Mouse (Mus musculus): ENCODE data around the gene Gprin2. TPM values are rescaled to one million over a fixed set of nuclear protein-coding genes. Genes with fewer than 3 reads are reported as not detected.

Gene Gprin2
- polyA plus RNA-seq, 1 experiment from 2014 or later, result 1.3 TPM

GRCm38 (mm10) chr14:34223362-34223898 lies 22.0 kb upstream of the Gprin2 start:
- Histone ChIP-seq H3K27ac (no peak overlapping the region), H3K36me3 (no peaks in the 10 kb centered on the region), H3K4me2 (replicated peaks) (no peak overlapping the region), H3K4me3 (no peak overlapping the region), H3K9ac (no peak overlapping the region), H3K9me3 (no peaks in the 10 kb centered on the region), H3K4me1 (peaks cover 6% of the 10 kb centered on the region), H3K27me3 (peaks cover 41% of the 10 kb centered on the region)
- WGBS, result 66% methylated on average over 5 of the region's 5 CpGs
- no peak for ATAC-seq (ENCODE audit: low FRiP score, low read depth)

- H3K4me1 ChIP-seq, result peaks cover 6% of the 10 kb centered on the region
- H3K27ac ChIP-seq, result no peak overlapping the region
- H3K27me3 ChIP-seq, result peaks cover 49% of the 10 kb centered on the region
- ATAC-seq (ENCODE audit: low FRiP score, low read depth), result no peak
- H3K9me3 ChIP-seq, result no peaks in the 10 kb centered on the region
- H3K36me3 ChIP-seq, result no peaks in the 10 kb centered on the region
- no peak overlapping the region for H3K4me2 ChIP-seq (replicated peaks)
- 68% methylated on average over 5 of the region's 5 CpGs for WGBS
- no peak overlapping the region for H3K4me3 ChIP-seq
- H3K9ac ChIP-seq, result no peak overlapping the region
Observed at GRCm38 (mm10) chr14:34221416-34222077, 20.1 kb upstream of the Gprin2 start.

GRCm38 (mm10) chr14:34220426-34220825 lies 19.0 kb upstream of the Gprin2 start:
- H3K9ac ChIP-seq, result no peak overlapping the region
- 71% methylated on average over 5 of the region's 5 CpGs for WGBS
- no peaks in the 10 kb centered on the region for H3K36me3 ChIP-seq
- no peaks in the 10 kb centered on the region for H3K9me3 ChIP-seq
- H3K4me2 ChIP-seq (replicated peaks), result no peak overlapping the region; the same call in 1 of the 2 replicates
- H3K27ac ChIP-seq, result no peak overlapping the region
- peaks cover 49% of the 10 kb centered on the region for H3K27me3 ChIP-seq
- H3K4me3 ChIP-seq, result no peak overlapping the region
- peaks cover 9% of the 10 kb centered on the region for H3K4me1 ChIP-seq
- no peak for ATAC-seq (ENCODE audit: low FRiP score, low read depth)

GRCm38 (mm10) chr14:34219786-34220198 lies 18.3 kb upstream of the Gprin2 start:
- WGBS, result under 1% methylated on average over 29 of the region's 29 CpGs
- Histone ChIP-seq H3K9ac (peak overlapping the region; percentile 59), H3K4me1 (peaks cover 9% of the 10 kb centered on the region), H3K36me3 (no peaks in the 10 kb centered on the region), H3K4me3 (peak overlapping the region; percentile 40), H3K27me3 (peaks cover 49% of the 10 kb centered on the region), H3K4me2 (replicated peaks) (peak overlapping the region; percentile 72), H3K27ac (no peak overlapping the region), H3K9me3 (no peaks in the 10 kb centered on the region)
- no peak for ATAC-seq (ENCODE audit: low FRiP score, low read depth)

GRCm38 (mm10) chr14:34219295-34219694 lies 17.8 kb upstream of the Gprin2 start, which contains the start of gene Syt15:
Syt15 (plus strand) TSS chr14:34219595.
- Histone ChIP-seq H3K4me2 (replicated peaks) (peak within 1 kb of the TSS; percentile 72), H3K27me3 (peaks cover 49% of the 10 kb centered on the region), H3K9ac (peak within 1 kb of the TSS; percentile 59), H3K27ac (no peak within 1 kb of the TSS), H3K9me3 (no peaks in the 10 kb centered on the region), H3K36me3 (no peaks in the 10 kb centered on the region), H3K4me1 (peaks cover 9% of the 10 kb centered on the region), H3K4me3 (peak within 1 kb of the TSS; percentile 40)
- no peak for ATAC-seq (ENCODE audit: low FRiP score, low read depth)
- 48% methylated on average over 6 of the region's 6 CpGs for WGBS

GRCm38 (mm10) chr14:34215451-34216127 lies 14.1 kb upstream of the Gprin2 start:
- Histone ChIP-seq H3K9ac (no peak overlapping the region), H3K27me3 (peaks cover 29% of the 10 kb centered on the region), H3K4me3 (no peak overlapping the region), H3K27ac (no peak overlapping the region), H3K36me3 (no peaks in the 10 kb centered on the region), H3K9me3 (no peaks in the 10 kb centered on the region), H3K4me1 (peaks cover 9% of the 10 kb centered on the region), H3K4me2 (replicated peaks) (no peak overlapping the region)
- 61% methylated on average over 6 of the region's 6 CpGs for WGBS
- ATAC-seq (ENCODE audit: low FRiP score, low read depth), result no peak

GRCm38 (mm10) chr14:34209942-34210341 lies 8.5 kb upstream of the Gprin2 start:
- Histone ChIP-seq H3K4me2 (replicated peaks) (no peak overlapping the region), H3K4me3 (no peak overlapping the region), H3K9ac (no peak overlapping the region), H3K9me3 (no peaks in the 10 kb centered on the region), H3K27me3 (no peaks in the 10 kb centered on the region), H3K27ac (no peak overlapping the region), H3K4me1 (no peaks in the 10 kb centered on the region), H3K36me3 (no peaks in the 10 kb centered on the region)
- WGBS, result 91% methylated on average over 4 of the region's 4 CpGs
- no peak for ATAC-seq (ENCODE audit: low FRiP score, low read depth)

- H3K9me3 ChIP-seq, result no peaks in the 10 kb centered on the region
- 62% methylated on average over 4 of the region's 4 CpGs for WGBS
- no peaks in the 10 kb centered on the region for H3K27me3 ChIP-seq
- H3K27ac ChIP-seq, result no peak overlapping the region
- no peak overlapping the region for H3K4me3 ChIP-seq
- no peaks in the 10 kb centered on the region for H3K4me1 ChIP-seq
- no peak for ATAC-seq (ENCODE audit: low FRiP score, low read depth)
- no peak overlapping the region for H3K4me2 ChIP-seq (replicated peaks)
- H3K36me3 ChIP-seq, result no peaks in the 10 kb centered on the region
- H3K9ac ChIP-seq, result no peak overlapping the region
Observed at GRCm38 (mm10) chr14:34209080-34209479, 7.6 kb upstream of the Gprin2 start.

- Histone ChIP-seq H3K4me3 (no peak overlapping the region), H3K36me3 (no peaks in the 10 kb centered on the region), H3K4me2 (replicated peaks) (no peak overlapping the region), H3K9ac (no peak overlapping the region), H3K4me1 (no peaks in the 10 kb centered on the region), H3K27me3 (no peaks in the 10 kb centered on the region), H3K9me3 (no peaks in the 10 kb centered on the region), H3K27ac (no peak overlapping the region)
- WGBS, result 48% methylated on average over 2 of the region's 2 CpGs
- ATAC-seq (ENCODE audit: low FRiP score, low read depth), result no peak
Observed at GRCm38 (mm10) chr14:34208651-34209050, 7.2 kb upstream of the Gprin2 start.

- WGBS, result 71% methylated on average over 6 of the region's 6 CpGs
- Histone ChIP-seq H3K27ac (no peak overlapping the region), H3K4me3 (no peak overlapping the region), H3K9ac (no peak overlapping the region), H3K36me3 (no peaks in the 10 kb centered on the region), H3K27me3 (peaks cover under 1% of the 10 kb centered on the region), H3K4me2 (replicated peaks) (no peak overlapping the region), H3K9me3 (no peaks in the 10 kb centered on the region), H3K4me1 (no peaks in the 10 kb centered on the region)
- ATAC-seq (ENCODE audit: low FRiP score, low read depth), result no peak
Observed at GRCm38 (mm10) chr14:34207996-34208395, 6.5 kb upstream of the Gprin2 start.

GRCm38 (mm10) chr14:34200738-34201230 lies 669 bp downstream of the Gprin2 start:
- Histone ChIP-seq H3K4me1 (peaks cover 12% of the 10 kb centered on the region), H3K4me2 (replicated peaks) (peak overlapping the region; percentile 94), H3K4me3 (peak overlapping the region; percentile 80), H3K27ac (no peak overlapping the region), H3K9me3 (no peaks in the 10 kb centered on the region), H3K27me3 (peaks cover 21% of the 10 kb centered on the region), H3K36me3 (no peaks in the 10 kb centered on the region), H3K9ac (peak overlapping the region; percentile 73)
- 5% methylated on average over 18 of the region's 19 CpGs for WGBS
- peak; percentile 34; the same call in 1 of the 2 replicates for ATAC-seq (ENCODE audit: low FRiP score, low read depth)

- ATAC-seq (ENCODE audit: low FRiP score, low read depth), result no peak
- WGBS, result 18% methylated on average over 4 of the region's 4 CpGs
- Histone ChIP-seq H3K4me3 (no peak overlapping the region), H3K27me3 (peaks cover 13% of the 10 kb centered on the region; the same call in 1 of the 2 replicates), H3K4me1 (peaks cover 15% of the 10 kb centered on the region), H3K27ac (no peak overlapping the region), H3K9me3 (no peaks in the 10 kb centered on the region), H3K9ac (0 out of 2 replicates have a peak overlapping the region, but pooled peaks have one; percentile 2), H3K36me3 (peaks cover 9% of the 10 kb centered on the region; the same call in 1 of the 2 replicates), H3K4me2 (replicated peaks) (no peak overlapping the region)
Observed at GRCm38 (mm10) chr14:34196706-34197105, 4.7 kb downstream of the Gprin2 start.

Data from limb, embryonic 13.5 days (tissue).